Mouse (Mus musculus) stomach, embryonic 16.5 days (tissue): Measurements from ENCODE around the gene Cpt1b. TPM values are rescaled to one million over a fixed set of nuclear protein-coding genes. Genes with fewer than 3 reads are reported as not detected.

ENCODE experiments used
- ATAC-seq: fragments of 200-750 bp; cut with Nextera tagmentation; 2 replicates; pipeline ENCODE4 v1.8.0; 2017; ENCODE audit warnings: moderate number of reproducible peaks, moderate TSS enrichment; ENCODE audit not compliant: insufficient read depth, low FRiP score
- H3K27ac ChIP-seq: fragments of 300-500 bp; sonication (generic); 2 replicates; pipeline ENCODE4 v1.5.1; 2014; ENCODE audit warnings: low read length
- H3K27me3 ChIP-seq: fragments of 300-500 bp; sonication (generic); 2 replicates; pipeline ENCODE4 v1.6.1; 2014; ENCODE audit warnings: low read length, control low read depth, mixed read lengths; ENCODE audit not compliant: control insufficient read depth, insufficient read depth
- H3K36me3 ChIP-seq: fragments of 300-500 bp; sonication (generic); 2 replicates; pipeline ENCODE4 v1.6.1; 2014; ENCODE audit warnings: low read length; ENCODE audit not compliant: control insufficient read depth, insufficient read depth
- H3K4me1 ChIP-seq: fragments of 300-500 bp; sonication (generic); 2 replicates; pipeline ENCODE4 v1.6.1; 2014; ENCODE audit warnings: low read length, control low read depth, mixed read lengths; ENCODE audit not compliant: control insufficient read depth, insufficient read depth
- H3K4me2 ChIP-seq: fragments of 300-500 bp; sonication (generic); 2 replicates; pipeline ENCODE4 v1.6.1; 2014; ENCODE audit warnings: low read depth, low read length, mixed read lengths
- H3K4me3 ChIP-seq: fragments of 300-500 bp; sonication (generic); replicated peaks from 2 replicates; pipeline ENCODE4 v1.5.1; 2014; ENCODE audit warnings: mild to moderate bottlenecking, low read length
- H3K9ac ChIP-seq: fragments of 300-500 bp; sonication (generic); 2 replicates; pipeline ENCODE4 v1.6.1; 2014; ENCODE audit warnings: low read length
- H3K9me3 ChIP-seq: fragments of 300-500 bp; sonication (generic); replicated peaks from 2 replicates; pipeline ENCODE4 v1.6.1; 2016; ENCODE audit warnings: low read length, control low read depth; ENCODE audit not compliant: control insufficient read depth
- WGBS: fragments of 180-500 bp; shearing (Covaris S2); extraction: QIAGEN DNeasy Blood & Tissue Kit; methylation state at CpG from one replicate; pipeline ENCODE4 v1.1.7; 2014; 5-methylcytosine and 5-hydroxymethylcytosine counted together
- polyA plus RNA-seq: library from polyadenylated mRNA; unstranded; fragments of >200 nt; fragmentation: Nextera tagmentation; extraction: Ambion mirVana; gene quantifications from 2 replicates; pipeline ENCODE4 v1.2.1, GENCODE M21; 2015

Cpt1b gene
- polyA plus RNA-seq, 1 experiment from 2014 or later: 4.8 TPM

DNA sequence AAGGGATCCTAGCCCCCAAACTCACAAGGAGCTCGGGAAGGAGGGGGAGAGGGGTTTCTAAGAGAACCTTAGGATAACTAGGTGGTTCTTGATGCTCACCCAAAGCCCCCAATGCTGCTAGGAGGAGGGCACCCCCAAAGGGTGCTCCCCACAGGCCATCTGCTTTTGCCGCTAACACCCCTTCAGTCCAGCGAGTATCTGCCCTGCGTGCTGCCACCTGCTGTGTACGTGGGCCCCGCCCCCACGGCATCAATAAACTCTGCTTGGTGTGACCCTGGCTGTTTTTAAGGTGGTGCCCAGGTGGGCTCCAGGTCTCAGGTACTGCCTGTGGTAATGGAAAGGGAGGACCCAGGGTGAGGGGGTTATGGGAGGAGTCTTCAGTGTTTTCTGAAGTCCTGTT lies 36.5 kb upstream of the Cpt1b start:
- no peak for ATAC-seq
- Histone ChIP-seq H3K9me3 (no peaks in the 10 kb centered on the region), H3K4me1 (no peaks in the 10 kb centered on the region), H3K27ac (no peak overlapping the region), H3K4me2 (no peak overlapping the region), H3K36me3 (no peaks in the 10 kb centered on the region), H3K27me3 (no peaks in the 10 kb centered on the region; the same call in 1 of the 2 replicates), H3K4me3 (no peak overlapping the region), H3K9ac (no peak overlapping the region)
- 70% methylated on average over 7 of the region's 7 CpGs for whole genome bisulfite sequencing

DNA sequence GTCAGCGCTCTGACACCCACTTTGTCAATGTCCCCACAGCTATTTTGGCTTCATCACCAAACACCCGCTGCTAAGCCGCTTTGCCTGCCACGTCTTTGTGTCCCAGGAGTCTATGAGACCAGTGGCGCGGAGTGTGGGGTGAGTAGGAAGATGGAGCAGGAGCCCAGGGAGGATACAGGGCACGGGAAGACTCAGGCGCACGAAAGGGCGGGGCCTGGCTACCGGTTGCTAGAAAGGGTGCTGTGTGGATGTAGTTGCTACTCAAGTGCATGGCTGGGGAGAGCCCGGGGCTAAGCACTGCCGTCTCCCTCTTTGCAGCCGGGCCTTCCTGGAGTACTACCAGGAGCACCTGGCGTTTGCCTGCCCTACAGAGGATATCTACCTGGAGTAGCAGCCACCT lies 35.7 kb upstream of the Cpt1b start:
- Histone ChIP-seq H3K9me3 (no peaks in the 10 kb centered on the region), H3K36me3 (no peaks in the 10 kb centered on the region), H3K27ac (no peak overlapping the region), H3K4me3 (no peak overlapping the region), H3K27me3 (no peaks in the 10 kb centered on the region; the same call in 1 of the 2 replicates), H3K4me2 (no peak overlapping the region), H3K9ac (no peak overlapping the region), H3K4me1 (no peaks in the 10 kb centered on the region)
- ATAC-seq: no peak
- WGBS: 78% methylated on average over 15 of the region's 15 CpGs

DNA sequence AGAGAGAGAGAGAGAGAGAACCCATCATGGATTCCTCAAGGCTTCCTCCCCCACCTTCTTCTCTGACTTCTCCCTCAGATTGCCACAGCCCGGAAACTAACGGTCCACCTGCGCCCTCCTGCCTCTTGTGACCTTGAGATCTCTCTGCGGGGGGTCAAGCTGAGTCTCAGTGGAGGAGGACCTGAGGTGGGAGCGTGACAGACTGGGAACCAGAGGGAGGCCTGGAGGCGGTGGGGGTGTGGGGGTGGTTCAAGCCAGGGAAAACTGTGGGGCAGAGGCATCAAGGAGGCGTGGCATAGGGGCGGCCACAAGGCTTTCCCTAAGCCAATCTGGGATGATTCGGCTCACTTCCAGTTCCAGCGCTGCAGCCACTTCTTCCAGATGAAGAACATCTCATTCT lies 34.6 kb upstream of the Cpt1b start:
- no peaks in the 10 kb centered on the region; the same call in 1 of the 2 replicates for H3K27me3 ChIP-seq
- no peak overlapping the region for H3K4me3 ChIP-seq
- no peaks in the 10 kb centered on the region for H3K9me3 ChIP-seq
- H3K9ac ChIP-seq: no peak overlapping the region
- no peak overlapping the region for H3K27ac ChIP-seq
- H3K4me2 ChIP-seq: no peak overlapping the region
- no peaks in the 10 kb centered on the region for H3K36me3 ChIP-seq
- no peaks in the 10 kb centered on the region for H3K4me1 ChIP-seq
- 60% methylated on average over 10 of the region's 10 CpGs for WGBS
- no peak for ATAC-seq

DNA sequence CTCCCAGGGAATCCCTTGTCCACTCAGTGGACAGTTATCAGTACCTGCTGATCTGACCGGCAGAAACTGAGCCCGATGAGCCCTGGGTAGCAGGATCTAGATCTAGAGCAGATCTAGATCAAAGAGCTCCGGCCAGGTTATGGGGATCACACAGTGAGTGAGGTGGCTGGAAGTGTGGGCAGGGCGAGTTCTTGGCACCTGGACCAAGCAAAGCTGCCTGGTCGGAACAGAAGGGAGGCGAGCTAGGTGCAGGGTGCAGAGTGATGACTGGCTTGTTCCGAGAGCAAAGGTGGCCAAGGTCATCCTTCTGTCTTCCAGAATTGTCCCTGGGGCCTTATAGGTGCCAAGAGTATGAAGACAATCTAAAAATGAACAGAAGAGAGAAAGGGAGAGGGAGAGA lies 34.2 kb upstream of the Cpt1b start:
- Histone ChIP-seq H3K4me2 (no peak overlapping the region), H3K4me1 (no peaks in the 10 kb centered on the region), H3K36me3 (no peaks in the 10 kb centered on the region), H3K9me3 (no peaks in the 10 kb centered on the region), H3K4me3 (no peak overlapping the region), H3K27me3 (no peaks in the 10 kb centered on the region; the same call in 1 of the 2 replicates), H3K27ac (no peak overlapping the region), H3K9ac (no peak overlapping the region)
- WGBS: 82% methylated on average over 7 of the region's 7 CpGs
- no peak for ATAC-seq

- Histone ChIP-seq H3K9me3 (no peaks in the 10 kb centered on the region), H3K9ac (no peak overlapping the region)
Measured at GRCm38 (mm10) chr15:89458942-89459341, 33.3 kb upstream of the Cpt1b start.

GRCm38 (mm10) chr15:89455642-89456041 lies 30.0 kb upstream of the Cpt1b start:
- Histone ChIP-seq H3K9me3 (no peaks in the 10 kb centered on the region), H3K27me3 (peaks cover 11% of the 10 kb centered on the region), H3K4me2 (no peak overlapping the region), H3K27ac (no peak overlapping the region), H3K36me3 (no peaks in the 10 kb centered on the region), H3K4me1 (no peaks in the 10 kb centered on the region; the same call in 1 of the 2 replicates), H3K4me3 (no peak overlapping the region), H3K9ac (no peak overlapping the region)
- no peak for ATAC-seq
- WGBS: 72% methylated on average over 6 of the region's 6 CpGs

More at GRCm38 (mm10) chr15:89458942-89459341, 33.3 kb upstream of the Cpt1b start:
- 87% methylated on average over 15 of the region's 15 CpGs for WGBS
- Histone ChIP-seq H3K36me3 (no peaks in the 10 kb centered on the region), H3K4me1 (no peaks in the 10 kb centered on the region; the same call in 1 of the 2 replicates), H3K4me3 (no peak overlapping the region), H3K4me2 (no peak overlapping the region), H3K27me3 (peaks cover 6% of the 10 kb centered on the region), H3K27ac (no peak overlapping the region)
- no peak for ATAC-seq

- Histone ChIP-seq H3K9ac (no peak overlapping the region), H3K27me3 (peaks cover 11% of the 10 kb centered on the region), H3K36me3 (no peaks in the 10 kb centered on the region), H3K9me3 (no peaks in the 10 kb centered on the region), H3K27ac (no peak overlapping the region), H3K4me1 (no peaks in the 10 kb centered on the region; the same call in 1 of the 2 replicates), H3K4me2 (no peak overlapping the region), H3K4me3 (0 out of 2 replicates have a peak overlapping the region, but pooled peaks have one; percentile 45)
- ATAC-seq: no peak
- WGBS: 31% methylated on average over 5 of the region's 6 CpGs
Measured at GRCm38 (mm10) chr15:89454857-89455256, 29.2 kb upstream of the Cpt1b start.

GRCm38 (mm10) chr15:89453865-89454478 lies 28.3 kb upstream of the Cpt1b start, which contains the start of gene Mapk8ip2:
Gene Mapk8ip2 (plus strand): TSS chr15:89453913.
- H3K9ac ChIP-seq: peak within 1 kb of the TSS; percentile 43
- WGBS: 2% methylated on average over 51 of the region's 53 CpGs
- 0 out of 2 replicates have a peak, but pooled peaks have one; percentile 15 for ATAC-seq

DNA sequence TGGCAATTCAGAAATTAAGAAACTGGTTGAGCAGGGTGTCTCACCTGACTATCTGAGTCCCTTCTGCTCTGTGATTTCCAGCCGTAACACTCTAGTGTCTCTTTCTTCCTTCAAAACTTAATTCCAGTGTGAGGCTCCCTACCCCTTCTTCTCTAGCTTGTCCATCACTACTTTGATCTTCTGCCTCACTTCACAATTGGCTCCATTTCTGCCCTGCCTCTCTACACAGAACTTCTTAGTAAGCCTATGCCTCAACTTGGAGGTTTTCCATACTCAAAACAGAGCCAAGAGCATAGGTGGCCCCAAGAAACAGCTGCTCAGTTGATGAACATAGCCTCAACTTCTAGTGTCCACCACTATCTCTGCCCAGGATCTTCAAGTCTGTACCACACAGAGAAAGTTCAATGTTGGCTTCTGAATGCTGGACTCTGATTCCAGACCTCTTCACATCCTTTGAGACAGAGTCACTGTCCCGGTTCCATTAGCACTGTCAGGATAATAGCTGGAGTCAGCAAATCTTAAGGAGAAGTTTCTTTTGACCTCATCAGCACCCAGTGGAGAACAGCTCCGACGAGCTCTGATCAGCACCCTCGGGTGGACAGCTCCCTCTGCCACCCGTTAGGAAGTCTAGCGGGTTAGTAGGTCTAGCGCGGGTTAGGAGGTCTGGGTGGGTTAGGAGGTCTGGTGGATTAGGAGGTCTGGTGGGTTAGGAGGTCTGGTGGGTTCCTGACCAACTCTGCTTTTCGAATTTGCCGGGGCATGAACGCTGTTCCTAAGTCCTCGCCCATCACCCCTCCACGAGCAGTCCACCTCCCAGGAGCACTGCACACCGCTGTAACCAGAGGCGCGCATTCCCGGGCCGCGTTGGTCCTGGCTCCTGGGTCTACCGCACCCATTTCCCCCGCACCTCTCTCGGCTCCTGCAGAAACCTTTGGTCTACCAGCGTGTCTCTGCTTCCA lies 27.5 kb upstream of the Cpt1b start:
- H3K27ac ChIP-seq: no peak overlapping the region
- 6% methylated on average over 24 of the region's 24 CpGs for WGBS
- H3K9ac ChIP-seq: no peak overlapping the region
- peak overlapping the region; percentile 79 for H3K4me2 ChIP-seq
- no peaks in the 10 kb centered on the region for H3K36me3 ChIP-seq
- no peaks in the 10 kb centered on the region; the same call in 1 of the 2 replicates for H3K4me1 ChIP-seq
- H3K4me3 ChIP-seq: peak overlapping the region; percentile 45
- peaks cover 11% of the 10 kb centered on the region for H3K27me3 ChIP-seq
- peak; percentile 70; the same call in 1 of the 2 replicates for ATAC-seq
- no peaks in the 10 kb centered on the region for H3K9me3 ChIP-seq

More at GRCm38 (mm10) chr15:89453865-89454478, 28.3 kb upstream of the Cpt1b start, which contains the start of gene Mapk8ip2:
- Histone ChIP-seq H3K27me3 (peaks cover 11% of the 10 kb centered on the region), H3K4me1 (no peaks in the 10 kb centered on the region; the same call in 1 of the 2 replicates), H3K9me3 (no peaks in the 10 kb centered on the region), H3K4me3 (peak within 1 kb of the TSS; percentile 45), H3K27ac (no peak within 1 kb of the TSS), H3K4me2 (peak within 1 kb of the TSS; percentile 79), H3K36me3 (no peaks in the 10 kb centered on the region)
